Mouse (Mus musculus): ENCODE results near the gene Tcf20. TPM values are rescaled to one million over a fixed set of nuclear protein-coding genes. Genes with fewer than 3 reads are reported as not detected.

Tcf20 gene
- polyA plus RNA-seq, 1 experiment from 2014 or later: 13.7 TPM

DNA sequence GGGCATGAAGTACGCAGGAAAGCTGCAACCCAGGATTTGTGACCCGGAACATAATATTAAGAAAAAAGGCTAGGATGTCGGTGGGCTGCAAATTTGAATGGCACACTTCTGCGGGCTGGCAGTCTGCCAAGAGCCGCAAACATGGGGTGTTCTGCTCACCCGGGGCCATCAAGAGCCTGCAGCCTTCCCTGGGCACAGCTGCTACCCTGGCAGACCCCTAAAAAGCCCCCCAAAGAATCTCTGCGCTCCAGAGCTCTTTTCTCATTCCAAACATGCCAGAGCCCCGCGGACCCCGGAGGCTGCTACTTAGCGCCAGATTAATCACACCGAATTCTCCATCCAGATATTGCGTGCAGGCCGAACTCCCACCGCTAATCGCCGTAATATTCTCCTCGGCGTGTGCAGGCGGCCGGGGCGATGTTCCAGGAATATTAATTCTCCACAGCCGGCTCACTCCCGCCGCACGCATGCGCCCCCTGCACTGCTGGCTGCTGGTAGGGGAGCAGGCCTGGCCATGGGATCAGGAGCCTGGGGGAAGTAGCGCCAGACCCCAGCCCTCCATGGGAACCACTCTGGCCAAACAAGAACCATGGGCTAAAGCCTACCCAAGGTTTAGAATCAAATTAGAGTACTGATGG lies 70.3 kb downstream of the Tcf20 start:
- Histone ChIP-seq H3K9ac (replicated peaks) (no peak overlapping the region; the same call in 1 of the 2 replicates), H3K27ac (replicated peaks) (peak overlapping the region; percentile 86), H3K27me3 (peaks cover 70% of the 10 kb centered on the region), H3K4me3 (peak overlapping the region; percentile 7; the same call in 1 of the 2 replicates), H3K9me3 (no peaks in the 10 kb centered on the region), H3K36me3 (no peaks in the 10 kb centered on the region), H3K4me1 (peaks cover 73% of the 10 kb centered on the region), H3K4me2 (replicated peaks) (peak overlapping the region; percentile 45)
- peak; percentile 66 for ATAC-seq (ENCODE audit: low FRiP score, low read depth)
- WGBS: 26% methylated on average over 28 of the region's 28 CpGs

DNA sequence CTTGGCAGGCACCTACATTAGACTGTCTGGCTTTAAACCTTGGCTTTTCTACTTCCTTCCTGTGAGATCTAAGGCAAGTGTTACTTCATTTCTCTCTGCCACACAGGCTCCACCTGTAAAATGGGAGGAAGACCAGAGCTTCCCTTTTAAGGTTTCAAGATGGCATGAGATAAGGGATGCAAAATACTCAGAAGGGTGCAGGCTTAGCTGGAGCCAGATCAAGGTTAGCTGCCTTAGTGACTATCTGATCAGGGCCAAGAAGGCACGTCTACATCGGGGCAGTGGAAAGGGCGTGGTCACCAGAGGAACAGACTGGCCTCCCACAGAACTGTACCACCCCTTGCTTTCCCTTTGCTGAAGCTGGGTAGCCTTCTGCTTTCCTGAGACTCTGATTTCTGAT lies 73.2 kb downstream of the Tcf20 start:
- Histone ChIP-seq H3K36me3 (no peaks in the 10 kb centered on the region), H3K27ac (replicated peaks) (no peak overlapping the region), H3K9ac (replicated peaks) (no peak overlapping the region), H3K4me3 (no peak overlapping the region), H3K9me3 (no peaks in the 10 kb centered on the region), H3K4me1 (peaks cover 72% of the 10 kb centered on the region), H3K4me2 (replicated peaks) (no peak overlapping the region), H3K27me3 (peaks cover 68% of the 10 kb centered on the region)
- 85% methylated on average over 3 of the region's 3 CpGs for WGBS
- no peak for ATAC-seq (ENCODE audit: low FRiP score, low read depth)

DNA sequence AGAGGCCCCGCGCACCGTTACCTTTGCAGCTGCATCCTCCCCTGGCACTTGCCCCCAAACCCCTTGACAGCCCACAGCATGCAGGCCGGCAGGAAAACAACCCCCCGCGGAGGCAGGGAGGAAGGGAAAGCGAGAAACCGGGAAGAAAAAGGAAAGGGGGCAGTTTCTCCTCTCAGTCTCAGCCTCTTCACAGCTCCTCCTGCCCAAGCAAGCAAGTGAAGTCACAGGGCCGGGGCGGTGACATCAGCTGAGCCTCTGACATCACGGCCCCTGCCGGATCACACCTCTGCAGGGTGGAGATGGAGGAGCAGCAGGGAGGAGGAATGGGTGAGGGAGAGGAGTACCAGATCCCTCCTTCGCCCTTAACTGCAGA lies 75.7 kb downstream of the Tcf20 start:
- peak overlapping the region; percentile 33 for H3K4me3 ChIP-seq
- peaks cover 77% of the 10 kb centered on the region for H3K27me3 ChIP-seq
- ATAC-seq (ENCODE audit: low FRiP score, low read depth): peak; percentile 7; the same call in 1 of the 2 replicates
- H3K4me1 ChIP-seq: peaks cover 64% of the 10 kb centered on the region
- H3K27ac ChIP-seq (replicated peaks): peak overlapping the region; percentile 94
- WGBS: under 1% methylated on average over 13 of the region's 13 CpGs
- no peaks in the 10 kb centered on the region for H3K9me3 ChIP-seq
- no peaks in the 10 kb centered on the region for H3K36me3 ChIP-seq
- H3K9ac ChIP-seq (replicated peaks): peak overlapping the region; percentile 58
- peak overlapping the region; percentile 70 for H3K4me2 ChIP-seq (replicated peaks)

DNA sequence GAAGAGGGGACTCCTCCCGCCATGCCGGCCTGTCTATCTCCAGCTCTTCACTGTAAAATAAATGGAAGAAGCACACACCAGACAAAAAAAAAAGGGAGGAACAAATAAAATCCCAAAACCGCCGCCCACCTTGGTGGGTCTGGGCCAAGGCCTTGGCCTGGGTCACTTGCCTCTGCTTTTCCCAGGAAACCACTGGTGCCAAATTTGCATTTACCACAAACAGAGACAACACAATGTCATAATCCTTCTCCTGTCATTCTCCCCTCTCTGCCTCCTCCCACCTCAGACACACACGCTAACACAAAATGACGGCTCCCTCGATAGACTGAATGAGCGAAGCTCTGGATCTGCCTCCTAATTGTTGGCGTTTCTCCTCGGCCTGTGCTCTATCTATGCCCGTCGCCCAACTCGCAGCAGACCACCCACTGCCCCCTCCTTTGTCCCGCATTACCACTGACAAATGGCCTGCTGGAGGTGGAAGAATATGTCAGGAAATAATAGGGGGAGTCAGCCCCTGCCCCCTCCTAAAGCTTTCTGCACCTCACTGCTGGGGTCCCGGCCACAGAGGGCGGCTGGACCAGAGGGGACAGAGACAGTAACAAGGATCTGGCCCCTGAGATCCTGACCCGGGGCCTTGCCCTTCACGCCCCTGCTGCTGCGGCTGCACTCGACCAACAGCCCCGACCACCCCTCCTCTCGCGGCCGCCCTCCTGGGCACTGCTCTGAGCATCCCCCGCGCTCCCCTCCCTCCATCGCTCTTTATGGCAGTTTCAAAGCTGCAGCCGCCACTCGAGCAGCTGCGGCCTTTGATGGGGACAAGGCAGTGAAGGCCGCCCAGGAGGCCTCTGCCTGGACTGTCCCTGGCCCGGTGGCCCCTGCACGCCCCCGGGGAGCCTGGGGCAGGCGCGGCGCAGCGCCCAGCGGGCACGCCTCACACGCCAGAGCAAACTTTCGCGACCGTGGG lies 76.4 kb downstream of the Tcf20 start:
- H3K4me1 ChIP-seq: peaks cover 68% of the 10 kb centered on the region
- peak overlapping the region; percentile 33 for H3K4me3 ChIP-seq
- H3K9ac ChIP-seq (replicated peaks): peak overlapping the region; percentile 58
- peak overlapping the region; percentile 70 for H3K4me2 ChIP-seq (replicated peaks)
- H3K27me3 ChIP-seq: peaks cover 80% of the 10 kb centered on the region
- WGBS: 3% methylated on average over 43 of the region's 44 CpGs
- no peaks in the 10 kb centered on the region for H3K36me3 ChIP-seq
- peak; percentile 89 for ATAC-seq (ENCODE audit: low FRiP score, low read depth)
- peak overlapping the region; percentile 94 for H3K27ac ChIP-seq (replicated peaks)
- no peaks in the 10 kb centered on the region for H3K9me3 ChIP-seq

DNA sequence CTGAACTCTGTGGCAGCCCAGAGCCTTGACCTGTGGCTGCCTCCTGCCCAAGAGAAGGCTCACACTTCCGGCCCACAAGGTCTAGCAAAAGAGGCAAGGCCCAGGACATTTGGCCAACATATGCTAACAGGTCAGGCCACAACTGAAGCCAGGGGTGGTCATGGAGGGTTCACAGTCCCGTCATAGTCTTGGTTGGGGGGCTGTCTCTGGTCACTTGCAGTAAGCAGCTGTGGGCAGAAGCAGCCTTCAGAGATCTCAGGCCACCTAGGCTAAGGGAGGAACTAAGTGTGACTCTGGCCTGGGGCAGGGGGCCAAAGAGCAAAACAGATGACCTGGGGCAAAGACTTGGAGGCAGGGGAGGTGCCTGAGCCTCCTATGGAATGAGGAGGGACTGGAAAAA lies 77.1 kb downstream of the Tcf20 start:
- H3K4me2 ChIP-seq (replicated peaks): peak overlapping the region; percentile 70
- H3K36me3 ChIP-seq: no peaks in the 10 kb centered on the region
- peak overlapping the region; percentile 58; the same call in 1 of the 2 replicates for H3K9ac ChIP-seq (replicated peaks)
- ATAC-seq (ENCODE audit: low FRiP score, low read depth): no peak
- whole genome bisulfite sequencing: 62% methylated on average over 2 of the region's 2 CpGs
- H3K9me3 ChIP-seq: no peaks in the 10 kb centered on the region
- peaks cover 68% of the 10 kb centered on the region for H3K4me1 ChIP-seq
- no peak overlapping the region for H3K4me3 ChIP-seq
- peak overlapping the region; percentile 94 for H3K27ac ChIP-seq (replicated peaks)
- peaks cover 80% of the 10 kb centered on the region for H3K27me3 ChIP-seq

DNA sequence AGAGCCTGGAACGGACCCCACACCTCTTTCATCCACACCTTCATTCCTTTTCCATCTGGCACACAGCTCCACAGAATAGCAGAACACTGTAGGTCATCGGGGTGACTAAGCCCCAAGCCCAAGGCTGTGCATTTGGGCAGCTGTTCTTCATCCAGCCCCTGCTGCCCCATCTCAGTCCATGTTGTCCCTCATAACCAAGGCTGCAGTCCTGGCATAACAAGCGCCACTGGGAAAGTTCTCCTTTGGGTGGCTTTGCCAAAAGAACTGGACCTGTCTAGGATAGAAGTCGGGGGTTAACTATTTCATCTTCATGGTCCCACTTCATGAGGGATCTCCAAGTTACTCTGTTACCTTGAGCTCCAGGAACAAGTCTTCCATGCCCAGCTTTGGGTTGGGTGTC lies 77.9 kb downstream of the Tcf20 start:
- ATAC-seq (ENCODE audit: low FRiP score, low read depth): no peak
- no peak overlapping the region for H3K4me3 ChIP-seq
- H3K4me2 ChIP-seq (replicated peaks): no peak overlapping the region
- no peak overlapping the region for H3K9ac ChIP-seq (replicated peaks)
- peaks cover 80% of the 10 kb centered on the region for H3K27me3 ChIP-seq
- H3K27ac ChIP-seq (replicated peaks): no peak overlapping the region
- no peaks in the 10 kb centered on the region for H3K9me3 ChIP-seq
- no peaks in the 10 kb centered on the region for H3K36me3 ChIP-seq
- peaks cover 71% of the 10 kb centered on the region for H3K4me1 ChIP-seq
- WGBS: 87% methylated on average over 4 of the region's 4 CpGs

DNA sequence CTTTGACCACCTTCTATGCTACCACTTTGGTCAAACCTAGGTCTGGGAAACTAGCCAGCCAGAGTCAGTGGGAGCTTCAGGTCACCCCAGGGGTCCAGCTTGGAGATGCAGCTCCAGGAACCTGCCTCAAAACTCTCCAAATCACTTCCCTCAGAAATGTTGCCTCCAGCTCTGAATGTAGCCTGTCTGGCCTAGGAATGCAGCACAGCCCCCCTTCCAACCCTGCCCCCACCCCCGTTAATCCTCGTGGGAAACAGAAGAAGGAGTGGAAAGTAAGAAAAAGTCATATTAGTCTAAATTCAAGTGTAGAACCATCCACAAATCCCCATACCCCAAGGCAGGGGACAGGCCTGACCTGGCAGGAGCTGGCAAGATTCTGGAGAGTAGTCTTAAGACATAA lies 79.2 kb downstream of the Tcf20 start:
- ATAC-seq (ENCODE audit: low FRiP score, low read depth): no peak
- no peaks in the 10 kb centered on the region for H3K9me3 ChIP-seq
- peaks cover 82% of the 10 kb centered on the region for H3K4me1 ChIP-seq
- no peak overlapping the region for H3K27ac ChIP-seq (replicated peaks)
- no peak overlapping the region for H3K4me2 ChIP-seq (replicated peaks)
- H3K27me3 ChIP-seq: peaks cover 80% of the 10 kb centered on the region
- no peaks in the 10 kb centered on the region for H3K36me3 ChIP-seq
- H3K4me3 ChIP-seq: no peak overlapping the region
- H3K9ac ChIP-seq (replicated peaks): no peak overlapping the region
- 12% methylated on average over 2 of the region's 2 CpGs for WGBS

DNA sequence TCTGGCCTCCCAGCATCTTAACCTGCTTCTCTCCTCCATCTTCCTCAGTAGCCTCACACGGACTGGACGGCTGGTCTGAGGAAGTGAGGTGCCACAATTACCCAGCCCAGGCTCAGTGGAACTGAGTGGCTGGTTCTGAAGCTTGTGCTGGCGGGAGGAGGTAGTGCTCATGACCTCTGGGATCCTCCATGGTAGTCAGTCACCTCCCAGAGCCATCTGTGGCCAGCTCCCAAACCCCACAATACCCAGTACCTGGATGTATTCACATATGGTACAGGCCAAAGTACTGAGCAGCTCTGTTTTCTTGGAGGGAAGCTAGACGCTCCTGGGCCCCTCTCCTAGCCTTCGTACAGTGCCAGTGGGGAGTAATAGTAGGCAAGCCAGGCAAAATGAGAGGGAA lies 80.4 kb downstream of the Tcf20 start:
- H3K36me3 ChIP-seq: no peaks in the 10 kb centered on the region
- no peak for ATAC-seq (ENCODE audit: low FRiP score, low read depth)
- no peak overlapping the region for H3K27ac ChIP-seq (replicated peaks)
- no peak overlapping the region for H3K9ac ChIP-seq (replicated peaks)
- H3K9me3 ChIP-seq: no peaks in the 10 kb centered on the region
- H3K4me2 ChIP-seq (replicated peaks): no peak overlapping the region
- H3K27me3 ChIP-seq: peaks cover 81% of the 10 kb centered on the region
- no peak overlapping the region for H3K4me3 ChIP-seq
- peaks cover 79% of the 10 kb centered on the region for H3K4me1 ChIP-seq
- 79% methylated on average over 5 of the region's 5 CpGs for WGBS

DNA sequence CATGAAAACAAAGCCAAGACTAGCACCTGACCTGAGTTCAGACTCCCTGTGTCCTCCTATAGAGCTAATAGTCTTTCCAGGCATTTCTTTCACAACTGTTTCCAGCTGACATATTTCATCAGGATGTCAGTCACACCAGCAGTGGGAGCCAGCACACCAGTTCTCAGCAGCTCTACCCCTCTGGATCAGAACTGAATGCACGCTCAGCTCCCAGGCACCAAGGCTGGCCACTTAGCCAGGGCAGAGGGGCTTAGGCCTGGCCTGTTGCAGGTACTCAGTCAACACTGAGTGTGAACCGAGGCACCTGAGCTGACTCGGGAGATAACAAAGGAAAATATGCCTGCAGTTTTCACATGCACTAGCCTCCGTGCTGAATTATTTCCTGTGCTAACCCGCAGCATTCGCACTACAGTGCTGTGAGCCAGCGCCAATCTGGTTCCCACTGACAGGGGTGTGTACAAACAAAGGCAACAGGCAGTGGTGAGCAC lies 81.1 kb downstream of the Tcf20 start:
- H3K27ac ChIP-seq (replicated peaks): peak overlapping the region; percentile 30; the same call in 1 of the 2 replicates
- no peak for ATAC-seq (ENCODE audit: low FRiP score, low read depth)
- H3K4me3 ChIP-seq: no peak overlapping the region
- H3K27me3 ChIP-seq: peaks cover 85% of the 10 kb centered on the region
- no peak overlapping the region for H3K9ac ChIP-seq (replicated peaks)
- H3K36me3 ChIP-seq: no peaks in the 10 kb centered on the region
- WGBS: 69% methylated on average over 7 of the region's 7 CpGs
- H3K9me3 ChIP-seq: no peaks in the 10 kb centered on the region
- H3K4me2 ChIP-seq (replicated peaks): no peak overlapping the region
- peaks cover 79% of the 10 kb centered on the region for H3K4me1 ChIP-seq

DNA sequence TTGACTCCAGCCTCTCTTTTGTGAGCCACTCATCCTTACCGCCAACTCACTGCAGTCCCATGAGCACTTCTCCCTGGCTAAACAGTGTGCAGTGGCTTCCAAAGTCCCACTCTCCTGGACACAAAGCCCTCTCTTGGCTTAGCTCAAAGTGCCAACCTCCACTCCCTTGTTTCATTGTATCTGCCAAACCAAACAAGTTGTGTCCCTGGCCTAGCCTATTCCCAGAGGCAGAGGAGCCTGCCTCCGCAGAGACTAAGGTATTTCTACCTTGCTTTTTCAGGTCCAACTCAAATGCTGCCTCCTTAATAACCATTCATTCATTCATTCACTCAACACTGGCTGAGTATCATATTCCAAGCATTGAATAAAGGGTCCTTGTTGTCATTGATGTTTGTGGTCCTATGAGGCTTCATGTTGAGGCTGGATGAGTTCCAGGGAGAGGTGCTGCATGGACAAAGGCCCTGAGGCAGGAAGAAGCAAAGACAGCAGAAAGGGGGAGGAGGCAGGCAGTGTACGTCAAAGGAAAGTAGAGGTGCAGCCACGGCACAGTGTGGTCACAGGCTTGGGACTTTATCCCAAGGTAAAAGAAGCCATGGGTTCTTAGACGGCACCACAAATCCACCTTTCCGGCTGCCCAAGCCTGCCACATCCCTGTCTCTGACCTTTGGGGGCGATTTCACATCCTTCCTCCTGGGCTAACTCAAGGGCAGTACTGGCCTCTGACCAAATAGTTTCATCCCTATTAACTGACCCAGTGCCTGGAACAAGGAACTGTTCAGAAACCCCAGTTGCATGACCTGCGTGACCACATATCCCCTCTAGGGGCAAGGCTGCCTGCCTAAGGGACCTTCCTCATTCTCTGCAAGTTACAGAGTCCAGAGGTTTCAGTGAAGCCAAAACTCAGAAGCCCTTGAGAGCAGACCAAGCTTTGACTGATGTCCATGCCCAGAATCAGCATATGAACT lies 82.0 kb downstream of the Tcf20 start:
- no peak overlapping the region for H3K27ac ChIP-seq (replicated peaks)
- no peaks in the 10 kb centered on the region for H3K9me3 ChIP-seq
- no peak overlapping the region for H3K4me2 ChIP-seq (replicated peaks)
- H3K36me3 ChIP-seq: no peaks in the 10 kb centered on the region
- peaks cover 79% of the 10 kb centered on the region for H3K4me1 ChIP-seq
- H3K27me3 ChIP-seq: peaks cover 93% of the 10 kb centered on the region
- ATAC-seq (ENCODE audit: low FRiP score, low read depth): no peak
- 0 out of 2 replicates have a peak overlapping the region, but pooled peaks have one; percentile 24 for H3K9ac ChIP-seq (replicated peaks)
- WGBS: 73% methylated on average over 8 of the region's 8 CpGs
- no peak overlapping the region for H3K4me3 ChIP-seq

DNA sequence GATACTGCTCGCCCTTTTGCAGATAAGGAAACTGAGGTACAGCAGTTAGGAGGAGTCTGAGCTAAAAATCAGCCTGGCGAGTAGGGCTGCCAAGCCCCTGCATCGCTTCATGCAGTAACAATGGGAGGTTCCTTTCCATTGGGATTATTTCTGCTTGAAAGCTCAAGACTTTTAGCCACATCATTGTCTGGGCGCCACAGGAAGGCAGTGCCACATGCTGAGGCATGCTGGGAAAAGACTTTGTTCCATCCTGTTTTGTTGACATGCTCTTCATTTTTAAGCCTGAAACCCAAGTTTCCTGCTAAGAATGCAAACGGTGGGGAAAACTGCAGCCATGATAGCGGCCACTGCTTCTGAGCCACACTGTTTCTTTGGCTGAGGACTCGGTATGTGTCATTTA lies 83.1 kb downstream of the Tcf20 start:
- no peak overlapping the region for H3K27ac ChIP-seq (replicated peaks)
- peaks cover 84% of the 10 kb centered on the region for H3K4me1 ChIP-seq
- ATAC-seq (ENCODE audit: low FRiP score, low read depth): no peak
- H3K9me3 ChIP-seq: no peaks in the 10 kb centered on the region
- no peak overlapping the region for H3K4me2 ChIP-seq (replicated peaks)
- H3K4me3 ChIP-seq: no peak overlapping the region
- H3K36me3 ChIP-seq: no peaks in the 10 kb centered on the region
- 0 out of 2 replicates have a peak overlapping the region, but pooled peaks have one; percentile 24 for H3K9ac ChIP-seq (replicated peaks)
- 8% methylated on average over 7 of the region's 7 CpGs for WGBS
- peaks cover 84% of the 10 kb centered on the region for H3K27me3 ChIP-seq
